Mouse (Mus musculus): ENCODE results near the gene Acot13.
A peak's percentile ranks its signal among the peaks of the same experiment; 100 is the strongest.
"Not testable (repeated sequence)": the region's sequence is repeated elsewhere in the genome, so short reads cannot be mapped to it uniquely, and the experiment has no call there.

Gene Acot13

GRCm38 (mm10) chr13:24786014-24786490 is 45.3 kb downstream of the Acot13 start:
- DNase-seq (ENCODE audit: low spot score in 2 of 2) = peak in 1 of 2 experiments; percentile 22

- no peak for DNase-seq (ENCODE audit: low spot score in 2 of 2)
These were observed 49.4 kb downstream of the Acot13 start for GRCm38 (mm10) chr13:24781916-24782315.

- DNase-seq (ENCODE audit: low spot score in 2 of 2) = no peak
These were observed 52.5 kb downstream of the Acot13 start for GRCm38 (mm10) chr13:24778706-24779380.

DNA sequence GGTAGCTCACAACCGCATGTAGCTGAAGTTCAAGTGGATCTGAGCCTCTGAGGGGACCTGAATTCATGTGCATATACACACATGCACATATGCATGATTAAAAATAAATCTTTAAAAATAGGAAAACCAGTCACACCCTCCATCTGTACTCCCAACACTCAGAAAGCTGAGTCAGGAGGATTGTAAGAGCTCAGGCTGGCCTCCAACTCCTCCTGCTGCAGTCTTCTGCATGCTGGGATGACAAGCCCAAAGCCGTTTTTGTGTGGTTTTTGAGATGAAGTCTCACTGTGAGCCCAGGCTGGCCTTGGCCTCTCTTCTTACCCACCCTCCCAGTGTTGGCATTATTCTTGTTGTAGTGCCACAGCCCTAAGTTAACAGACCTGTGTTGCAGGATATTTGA is 53.3 kb downstream of the Acot13 start:
- no peak for DNase-seq (ENCODE audit: low spot score in 2 of 2)

- peak; percentile 59 to 62 for DNase-seq (ENCODE audit: low spot score in 2 of 2)
These were observed 55.0 kb downstream of the Acot13 start for GRCm38 (mm10) chr13:24776146-24776844.

GRCm38 (mm10) chr13:24771482-24771881 is 59.9 kb downstream of the Acot13 start:
- DNase-seq (ENCODE audit: low spot score in 2 of 2) = not testable (repeated sequence)
